ENCODE assay signal across 8 mouse cellular contexts in the genomic region with DNA sequence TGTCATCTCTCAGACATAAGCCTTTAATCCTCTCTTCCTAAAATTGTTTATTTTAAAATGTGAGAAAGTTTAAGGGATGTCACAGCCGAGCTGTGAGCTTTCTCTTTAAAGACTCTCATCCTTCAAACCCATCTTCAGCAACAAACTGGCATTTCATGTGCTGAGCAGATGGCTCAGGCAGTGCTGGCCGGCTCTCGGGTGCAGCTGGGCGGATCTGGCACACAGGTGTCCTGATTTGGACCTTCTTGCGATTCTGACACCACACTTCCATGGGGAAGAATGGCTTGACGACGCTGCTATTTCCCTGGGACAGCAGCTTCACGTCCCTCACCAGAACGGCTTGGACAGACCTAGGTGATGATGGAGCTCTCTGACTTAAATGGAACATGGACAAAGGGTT. TPM values are rescaled to one million over a fixed set of nuclear protein-coding genes. Genes with fewer than 3 reads are reported as not detected.
DNase-seq lines count a peak whose midpoint lies in the region; ATAC-seq and TF ChIP-seq lines count a peak whose summit lies in the region.

No protein-coding gene starts in this region.

- intact Hi-C loops in left cerebral cortex, adult 2 months (cut with DNase I) = no loop called here

- TF ChIP-seq CTCF in midbrain, postnatal 0 days (IDR thresholded peaks at IDR 0.05) = no peak
- no peak for TF ChIP-seq CTCF in left cerebral cortex, adult 2 months (IDR thresholded peaks at IDR 0.05)
- no peak for TF ChIP-seq CTCF in stomach, postnatal 0 days (IDR thresholded peaks at IDR 0.05; ENCODE audit: low read depth)
- TF ChIP-seq CTCF in kidney, adult 2 months (conservative IDR thresholded peaks at IDR 0.05; ENCODE audit: insufficient read depth, insufficient read length, low read depth, low read length) = no peak

- no peak overlapping the region for H3K9ac ChIP-seq in forebrain, embryonic 13.5 days
- H3K9ac ChIP-seq in forebrain, embryonic 11.5 days (ENCODE audit: low read length) = no peak overlapping the region
- H3K9ac ChIP-seq in midbrain, postnatal 0 days (replicated peaks; ENCODE audit: low read length, poor library complexity, severe bottlenecking) = no peak overlapping the region
- no peak overlapping the region for H3K9ac ChIP-seq in midbrain, embryonic 13.5 days (replicated peaks)
- no peak overlapping the region for H3K9ac ChIP-seq in stomach, postnatal 0 days (ENCODE audit: low read length)

- no peak overlapping the region for H3K4me2 ChIP-seq in forebrain, embryonic 13.5 days
- H3K4me2 ChIP-seq in forebrain, embryonic 11.5 days (ENCODE audit: low read depth, low read length, severe bottlenecking) = no peak overlapping the region
- no peak overlapping the region for H3K4me2 ChIP-seq in midbrain, postnatal 0 days (ENCODE audit: low read depth, low read length, poor library complexity, severe bottlenecking)
- no peak overlapping the region for H3K4me2 ChIP-seq in midbrain, embryonic 13.5 days (replicated peaks)
- H3K4me2 ChIP-seq in stomach, postnatal 0 days (replicated peaks; ENCODE audit: low read depth) = peak overlapping the region; percentile 37

- 71% methylated on average over 9 of the region's 9 CpGs for WGBS in forebrain, embryonic 13.5 days
- 76% methylated on average over 9 of the region's 9 CpGs for WGBS in forebrain, embryonic 11.5 days
- WGBS in midbrain, postnatal 0 days = 68% methylated on average over 9 of the region's 9 CpGs
- 69% methylated on average over 9 of the region's 9 CpGs for WGBS in midbrain, embryonic 13.5 days
- 30% methylated on average over 9 of the region's 9 CpGs for WGBS in stomach, postnatal 0 days
- 57% methylated on average over 9 of the region's 9 CpGs for WGBS in kidney, adult 2 months

- no peak for TF ChIP-seq EP300 in stomach, postnatal 0 days (optimal IDR thresholded peaks at IDR 0.05)

- no peaks in the 10 kb centered on the region for H3K27me3 ChIP-seq in forebrain, embryonic 13.5 days
- H3K27me3 ChIP-seq in forebrain, embryonic 11.5 days (ENCODE audit: control insufficient read depth, insufficient read depth, low read length) = no peaks in the 10 kb centered on the region
- H3K27me3 ChIP-seq in midbrain, postnatal 0 days (ENCODE audit: insufficient read depth, low read length) = no peaks in the 10 kb centered on the region
- no peaks in the 10 kb centered on the region for H3K27me3 ChIP-seq in midbrain, embryonic 13.5 days
- H3K27me3 ChIP-seq in stomach, postnatal 0 days (ENCODE audit: control insufficient read depth, insufficient read depth, low read length) = no peaks in the 10 kb centered on the region
- H3K27me3 ChIP-seq in kidney, adult 2 months (replicated peaks; ENCODE audit: control insufficient read depth, insufficient read depth, low read length) = no peaks in the 10 kb centered on the region

- H3K9me3 ChIP-seq in forebrain, embryonic 13.5 days (replicated peaks) = no peaks in the 10 kb centered on the region
- no peaks in the 10 kb centered on the region for H3K9me3 ChIP-seq in forebrain, embryonic 11.5 days (ENCODE audit: control insufficient read depth, low read length)
- no peaks in the 10 kb centered on the region for H3K9me3 ChIP-seq in midbrain, postnatal 0 days (ENCODE audit: low read length)
- no peaks in the 10 kb centered on the region for H3K9me3 ChIP-seq in midbrain, embryonic 13.5 days
- no peaks in the 10 kb centered on the region for H3K9me3 ChIP-seq in stomach, postnatal 0 days (ENCODE audit: control insufficient read depth, low read length)

- ATAC-seq in forebrain, embryonic 13.5 days = peak; percentile 59; the same call in 1 of the 2 replicates
- no peak for ATAC-seq in forebrain, embryonic 11.5 days (replicated peaks; ENCODE audit: low FRiP score)
- no peak for ATAC-seq in midbrain, postnatal 0 days (ENCODE audit: low FRiP score)
- no peak for ATAC-seq in midbrain, embryonic 13.5 days
- ATAC-seq in stomach, postnatal 0 days (ENCODE audit: low FRiP score, low TSS enrichment) = no peak

- no peaks in the 10 kb centered on the region for H3K4me1 ChIP-seq in forebrain, embryonic 13.5 days
- no peaks in the 10 kb centered on the region for H3K4me1 ChIP-seq in forebrain, embryonic 11.5 days (replicated peaks; ENCODE audit: control insufficient read depth, insufficient read depth, low read length)
- no peaks in the 10 kb centered on the region for H3K4me1 ChIP-seq in midbrain, postnatal 0 days (ENCODE audit: insufficient read depth, low read length)
- no peaks in the 10 kb centered on the region for H3K4me1 ChIP-seq in midbrain, embryonic 13.5 days (replicated peaks)
- H3K4me1 ChIP-seq in stomach, postnatal 0 days (replicated peaks; ENCODE audit: control insufficient read depth, insufficient read depth) = peaks cover 3% of the 10 kb centered on the region; the same call in 1 of the 2 replicates
- no peaks in the 10 kb centered on the region for H3K4me1 ChIP-seq in kidney, adult 2 months (ENCODE audit: control insufficient read depth, insufficient read depth, low read length)

- no peak for DNase-seq in forebrain, embryonic 11.5 days (ENCODE audit: low spot score)
- peak; percentile 35 for DNase-seq in midbrain, postnatal 0 days (ENCODE audit: low spot score)
- DNase-seq in left cerebral cortex, adult 2 months (ENCODE audit: extremely low spot score in 1 of 2, low spot score in 2 of 2) = peak in 1 of 2 experiments; percentile 31
- DNase-seq in stomach, postnatal 0 days (ENCODE audit: low spot score) = no peak
- DNase-seq in spleen, adult 18-20 months = no peak
- DNase-seq in kidney, adult 2 months = no peak

- no peak overlapping the region for H3K4me3 ChIP-seq in forebrain, embryonic 13.5 days
- no peak overlapping the region for H3K4me3 ChIP-seq in forebrain, embryonic 11.5 days (ENCODE audit: low read depth, low read length)
- no peak overlapping the region for H3K4me3 ChIP-seq in midbrain, postnatal 0 days (ENCODE audit: low read depth, low read length)
- H3K4me3 ChIP-seq in midbrain, embryonic 13.5 days (replicated peaks) = no peak overlapping the region
- H3K4me3 ChIP-seq in left cerebral cortex, adult 2 months = no peak overlapping the region
- H3K4me3 ChIP-seq in stomach, postnatal 0 days (ENCODE audit: low read depth, low read length) = peak overlapping the region; percentile 12; the same call in 1 of the 2 replicates
- H3K4me3 ChIP-seq in kidney, adult 2 months (ENCODE audit: insufficient read depth, low read depth, low read length) = no peak overlapping the region

- H3K27ac ChIP-seq in forebrain, embryonic 13.5 days = no peak overlapping the region
- H3K27ac ChIP-seq in forebrain, embryonic 11.5 days (ENCODE audit: low read depth, low read length) = no peak overlapping the region
- no peak overlapping the region for H3K27ac ChIP-seq in midbrain, postnatal 0 days (ENCODE audit: low read depth, low read length)
- no peak overlapping the region for H3K27ac ChIP-seq in midbrain, embryonic 13.5 days
- H3K27ac ChIP-seq in left cerebral cortex, adult 2 months = peak overlapping the region; percentile 36; the same call in 1 of the 2 replicates
- H3K27ac ChIP-seq in stomach, postnatal 0 days (replicated peaks) = no peak overlapping the region
- no peak overlapping the region for H3K27ac ChIP-seq in kidney, adult 2 months (ENCODE audit: insufficient read depth, low read depth, low read length)

- no peaks in the 10 kb centered on the region for H3K36me3 ChIP-seq in forebrain, embryonic 13.5 days (ENCODE audit: poor library complexity, severe bottlenecking)
- H3K36me3 ChIP-seq in forebrain, embryonic 11.5 days (ENCODE audit: control insufficient read depth, insufficient read depth, low read length) = no peaks in the 10 kb centered on the region
- H3K36me3 ChIP-seq in midbrain, postnatal 0 days (ENCODE audit: insufficient read depth, low read length) = no peaks in the 10 kb centered on the region
- no peaks in the 10 kb centered on the region for H3K36me3 ChIP-seq in midbrain, embryonic 13.5 days
- H3K36me3 ChIP-seq in stomach, postnatal 0 days (ENCODE audit: control insufficient read depth, insufficient read depth, low read length) = no peaks in the 10 kb centered on the region
- no peaks in the 10 kb centered on the region for H3K36me3 ChIP-seq in kidney, adult 2 months (ENCODE audit: control insufficient read depth, insufficient read depth, low read length)

- TF ChIP-seq POLR2A in kidney, adult 2 months (IDR thresholded peaks at IDR 0.05; ENCODE audit: low read depth, low read length) = no peak

RNA-seq across cellular contexts. Expression of a gene that starts 17.9 kb away (rescaled TPM):
- 1.9 and 2.1 TPM in 2 replicates for polyA plus RNA-seq in forebrain, embryonic 13.5 days (2015; fragmentation: Nextera tagmentation; extraction: Ambion mirVana)
- 14.1 and 14.3 TPM in 2 replicates for polyA plus RNA-seq in forebrain, embryonic 11.5 days (2014; fragmentation: Nextera tagmentation; extraction: Ambion mirVana)
- total RNA-seq in midbrain, postnatal 0 days (2014; rRNA removed) = 1.2 and 1.3 TPM in 2 replicates
- polyA plus RNA-seq in midbrain, postnatal 0 days (2015; fragmentation: Nextera tagmentation; extraction: Ambion mirVana) = 1.3 and 1.5 TPM in 2 replicates
- polyA plus RNA-seq in midbrain, embryonic 13.5 days (2015; fragmentation: Nextera tagmentation; extraction: Ambion mirVana) = 2.6 and 2.9 TPM in 2 replicates
- 1 to 10 TPM in 1 of 2 experiments, under 1 TPM in 1; 0.56 to 1.2 TPM for total RNA-seq in left cerebral cortex, adult 2 months (2021)
- 3.7 and 3.9 TPM in 2 replicates for polyA plus RNA-seq in stomach, postnatal 0 days (2015; fragmentation: Nextera tagmentation; extraction: Ambion mirVana)
- polyA plus RNA-seq in kidney, adult 2 months (2012; rRNA removed) = 11.8 and 12.3 TPM in 2 replicates
